ENCODE assay signal across 8 mouse cellular contexts in genomic region chr4:47603847-47604397, GRCm38 (mm10).
DNase-seq lines count a peak whose midpoint lies in the region; ATAC-seq and TF ChIP-seq lines count a peak whose summit lies in the region.

No protein-coding gene starts in this region.

- intact Hi-C loops in gastrocnemius, postnatal 14 days (cut with DNase I; ENCODE audit: low total_unique reads) = no loop called here

- peak overlapping the region; percentile 39 for H3K4me2 ChIP-seq in neural tube, embryonic 12.5 days (replicated peaks)
- H3K4me2 ChIP-seq in hindbrain, embryonic 16.5 days (ENCODE audit: low read length) = peak overlapping the region; percentile 47
- H3K4me2 ChIP-seq in limb, embryonic 14.5 days (replicated peaks; ENCODE audit: low read depth, low read length, severe bottlenecking) = peak overlapping the region; percentile 50

- no peaks in the 10 kb centered on the region for H3K36me3 ChIP-seq in neural tube, embryonic 12.5 days
- no peaks in the 10 kb centered on the region for H3K36me3 ChIP-seq in hindbrain, embryonic 16.5 days (ENCODE audit: control insufficient read depth, insufficient read depth, low read length)
- no peaks in the 10 kb centered on the region for H3K36me3 ChIP-seq in limb, embryonic 14.5 days (ENCODE audit: control insufficient read depth, insufficient read depth, low read length)
- no peaks in the 10 kb centered on the region for H3K36me3 ChIP-seq in splenic B cell, adult 2 months (ENCODE audit: control insufficient read depth, insufficient read depth, low read length, poor library complexity, severe bottlenecking)

- no peak overlapping the region for H3K27ac ChIP-seq in neural tube, embryonic 12.5 days
- no peak overlapping the region for H3K27ac ChIP-seq in hindbrain, embryonic 16.5 days (ENCODE audit: low read depth, low read length)
- peak overlapping the region; percentile 82 for H3K27ac ChIP-seq in limb, embryonic 14.5 days (replicated peaks; ENCODE audit: low read depth, low read length)

- H3K4me1 ChIP-seq in neural tube, embryonic 12.5 days = peaks cover 5% of the 10 kb centered on the region; the same call in 1 of the 2 replicates
- H3K4me1 ChIP-seq in hindbrain, embryonic 16.5 days (ENCODE audit: control insufficient read depth, insufficient read depth, low read depth, low read length) = peaks cover 6% of the 10 kb centered on the region
- H3K4me1 ChIP-seq in limb, embryonic 14.5 days (ENCODE audit: control insufficient read depth, insufficient read depth, low read length) = peaks cover 19% of the 10 kb centered on the region

- H3K9me3 ChIP-seq in neural tube, embryonic 12.5 days = no peaks in the 10 kb centered on the region
- no peaks in the 10 kb centered on the region for H3K9me3 ChIP-seq in hindbrain, embryonic 16.5 days (ENCODE audit: control insufficient read depth, low read length)
- no peaks in the 10 kb centered on the region for H3K9me3 ChIP-seq in limb, embryonic 14.5 days (ENCODE audit: control insufficient read depth, low read length)

- no peak for TF ChIP-seq POLR2A in limb, embryonic 14.5 days (IDR thresholded peaks at IDR 0.05; ENCODE audit: borderline replicate concordance, extremely low read depth, insufficient read depth, insufficient read length)

- H3K27me3 ChIP-seq in neural tube, embryonic 12.5 days (replicated peaks) = no peaks in the 10 kb centered on the region
- H3K27me3 ChIP-seq in hindbrain, embryonic 16.5 days (replicated peaks; ENCODE audit: control insufficient read depth, insufficient read depth, low read length) = no peaks in the 10 kb centered on the region
- no peaks in the 10 kb centered on the region for H3K27me3 ChIP-seq in limb, embryonic 14.5 days (ENCODE audit: control insufficient read depth, insufficient read depth, low read length)
- no peaks in the 10 kb centered on the region; the same call in 1 of the 2 replicates for H3K27me3 ChIP-seq in splenic B cell, adult 2 months (ENCODE audit: control insufficient read depth, insufficient read depth, low read length, poor library complexity, severe bottlenecking)

- no peak overlapping the region for H3K4me3 ChIP-seq in neural tube, embryonic 12.5 days
- peak overlapping the region; percentile 17 for H3K4me3 ChIP-seq in hindbrain, embryonic 16.5 days (ENCODE audit: low read length)
- H3K4me3 ChIP-seq in limb, embryonic 14.5 days (replicated peaks; ENCODE audit: low read length) = peak overlapping the region; percentile 27

- H3K9ac ChIP-seq in neural tube, embryonic 12.5 days = no peak overlapping the region
- peak overlapping the region; percentile 47; the same call in 1 of the 2 replicates for H3K9ac ChIP-seq in hindbrain, embryonic 16.5 days (ENCODE audit: low read depth, low read length)
- peak overlapping the region; percentile 60 for H3K9ac ChIP-seq in limb, embryonic 14.5 days (ENCODE audit: low read depth, low read length, severe bottlenecking)

- 52% methylated on average over 14 of the region's 14 CpGs for WGBS in neural tube, embryonic 12.5 days
- WGBS in hindbrain, embryonic 16.5 days = 40% methylated on average over 14 of the region's 14 CpGs
- WGBS in limb, embryonic 14.5 days = 25% methylated on average over 14 of the region's 14 CpGs

- peak; percentile 29; the same call in 1 of the 2 replicates for ATAC-seq in neural tube, embryonic 12.5 days (ENCODE audit: low FRiP score, low read depth)
- ATAC-seq in hindbrain, embryonic 16.5 days = peak; percentile 69
- ATAC-seq in limb, embryonic 14.5 days (ENCODE audit: low FRiP score, low read depth) = peak; percentile 83

- no peak for DNase-seq in neural tube, embryonic 10.5 days (ENCODE audit: extremely low spot score, low spot score)
- peak; percentile 67 for DNase-seq in cerebellum, postnatal 25 days
- peak; percentile 55 for DNase-seq in gastrocnemius, postnatal 14 days
- DNase-seq in limb, embryonic 14.5 days (ENCODE audit: low spot score) = peak; percentile 63
- DNase-seq in splenic B cell, adult 2 months (ENCODE audit: low read depth, low spot score) = peak; percentile 5
- no peak for DNase-seq in thymus, postnatal 0 days (ENCODE audit: low spot score)

Comparison
In these comparisons a context has a peak if more than half of its experiments do, and no peak if none do; other contexts are left out.
1. ATAC-seq: peak in every context shown above with its lines; median percentile 83 in limb, embryonic 14.5 days; 69 in hindbrain, embryonic 16.5 days; 29 in neural tube, embryonic 12.5 days.
2. DNase-seq: peak in cerebellum, postnatal 25 days (2 of 2), gastrocnemius, postnatal 14 days (single experiment), limb, embryonic 14.5 days (single experiment) and splenic B cell, adult 2 months (single experiment); none in neural tube, embryonic 10.5 days (single experiment) and thymus, postnatal 0 days (single experiment).
3. Peak in every context shown above with its lines, with median percentiles within 50 percentile points of each other: H3K4me2 ChIP-seq.